Mouse (Mus musculus) stomach, postnatal 0 days (tissue): ENCODE measurements around the gene Ctsf. TPM values are rescaled to one million over a fixed set of nuclear protein-coding genes. Genes with fewer than 3 reads are reported as not detected.

Experiments
- ATAC-seq: fragments of 200-750 bp; cut with Nextera tagmentation; 2 replicates; pipeline ENCODE4 v1.8.0; 2017; ENCODE audit not compliant: low FRiP score, low TSS enrichment
- DNase-seq: peaks from one replicate; pipeline ENCODE4 v3.0.0-alpha.2; 2016; ENCODE audit warnings: low spot score
- H3K27ac ChIP-seq: fragments of 300-500 bp; sonication (generic); replicated peaks from 2 replicates; pipeline ENCODE4 v1.5.1; 2014; ENCODE audit warnings: mild to moderate bottlenecking, control low read depth
- H3K27me3 ChIP-seq: fragments of 300-500 bp; sonication (generic); 2 replicates; pipeline ENCODE4 v1.6.1; 2014; ENCODE audit warnings: low read length; ENCODE audit not compliant: control insufficient read depth, insufficient read depth
- H3K36me3 ChIP-seq: fragments of 300-500 bp; sonication (generic); 2 replicates; pipeline ENCODE4 v1.6.1; 2014; ENCODE audit warnings: low read length, mixed read lengths; ENCODE audit not compliant: control insufficient read depth, insufficient read depth
- H3K4me1 ChIP-seq: fragments of 300-500 bp; sonication (generic); replicated peaks from 2 replicates; pipeline ENCODE4 v1.6.1; 2014; ENCODE audit warnings: antibody characterized with exemption; ENCODE audit not compliant: control insufficient read depth, insufficient read depth
- H3K4me2 ChIP-seq: fragments of 300-500 bp; sonication (generic); replicated peaks from 2 replicates; pipeline ENCODE4 v1.6.1; 2014; ENCODE audit warnings: low read depth, mild to moderate bottlenecking, control low read depth, moderate library complexity
- H3K4me3 ChIP-seq: fragments of 300-500 bp; sonication (generic); 2 replicates; pipeline ENCODE4 v1.5.1; 2014; ENCODE audit warnings: low read depth, low read length, control low read depth
- H3K9ac ChIP-seq: fragments of 300-500 bp; sonication (generic); 2 replicates; pipeline ENCODE4 v1.6.1; 2014; ENCODE audit warnings: mild to moderate bottlenecking, low read length, control low read depth, mixed read lengths
- H3K9me3 ChIP-seq: fragments of 300-500 bp; sonication (generic); 2 replicates; pipeline ENCODE4 v1.6.1; 2016; ENCODE audit warnings: low read length; ENCODE audit not compliant: control insufficient read depth
- CTCF ChIP-seq: IDR thresholded peaks from 2 replicates; pipeline ENCODE4 v1.5.1; 2016; ENCODE audit warnings: antibody characterized with exemption, low read depth, mild to moderate bottlenecking, moderate library complexity
- EP300 ChIP-seq: optimal IDR thresholded peaks from 2 replicates; pipeline ENCODE3; 2016; ENCODE audit warnings: antibody characterized with exemption
- WGBS: fragments of 180-500 bp; shearing (Covaris S2); extraction: QIAGEN DNeasy Blood & Tissue Kit; methylation state at CpG from one replicate; pipeline ENCODE4 v1.1.7; 2014; 5-methylcytosine and 5-hydroxymethylcytosine counted together
- polyA plus RNA-seq: library from polyadenylated mRNA; unstranded; fragments of >200 nt; fragmentation: Nextera tagmentation; extraction: Ambion mirVana; gene quantifications from 2 replicates; pipeline ENCODE4 v1.2.1, GENCODE M21; 2015

Gene Ctsf
- polyA plus RNA-seq, 1 experiment from 2014 or later, result 24.1 TPM

GRCm38 (mm10) chr19:4908107-4908506, 53.2 kb downstream of the Ctsf start:
- 78% methylated on average over 4 of the region's 4 CpGs for whole genome bisulfite sequencing
- no peak overlapping the region for H3K9ac ChIP-seq
- no peaks in the 10 kb centered on the region for H3K27me3 ChIP-seq
- no peak overlapping the region for H3K4me3 ChIP-seq
- ATAC-seq, result no peak
- peak; percentile 38 for DNase-seq
- H3K36me3 ChIP-seq, result peaks cover 21% of the 10 kb centered on the region
- H3K27ac ChIP-seq, result no peak overlapping the region
- H3K4me2 ChIP-seq, result no peak overlapping the region
- H3K9me3 ChIP-seq, result no peaks in the 10 kb centered on the region
- peak; percentile 77 for TF ChIP-seq CTCF
- TF ChIP-seq EP300, result no peak
- 0 out of 2 replicates have a peak, but pooled peaks cover 2% of the 10 kb centered on the region for H3K4me1 ChIP-seq

DNA sequence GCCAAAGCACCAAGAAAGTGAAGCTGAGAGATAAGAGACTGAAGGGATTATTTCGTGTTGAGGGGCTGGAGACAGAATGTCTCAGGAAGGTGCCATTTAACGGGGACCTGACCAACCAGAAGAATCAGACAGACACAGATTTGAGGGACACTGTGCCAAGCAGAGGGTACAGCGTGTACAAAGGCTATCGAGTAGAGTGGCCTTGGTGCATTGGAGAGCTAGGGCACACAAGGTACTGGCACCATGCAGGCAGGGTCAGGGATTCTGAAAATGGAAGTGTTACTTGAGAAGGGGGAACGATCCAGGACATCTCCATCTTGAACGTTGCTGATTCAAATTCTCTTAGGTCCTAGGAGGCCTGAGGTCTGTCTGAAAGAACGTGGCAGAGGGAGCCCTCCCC, 54.4 kb downstream of the Ctsf start:
- no peak overlapping the region for H3K27ac ChIP-seq
- ATAC-seq (no peak), DNase-seq (no peak)
- no peak for TF ChIP-seq EP300
- TF ChIP-seq CTCF, result no peak
- no peak overlapping the region for H3K9ac ChIP-seq
- no peaks in the 10 kb centered on the region for H3K9me3 ChIP-seq
- 92% methylated on average over 7 of the region's 7 CpGs for WGBS
- H3K4me1 ChIP-seq, result 0 out of 2 replicates have a peak, but pooled peaks cover 2% of the 10 kb centered on the region
- no peak overlapping the region for H3K4me2 ChIP-seq
- H3K36me3 ChIP-seq, result peaks cover 28% of the 10 kb centered on the region
- no peaks in the 10 kb centered on the region for H3K27me3 ChIP-seq
- H3K4me3 ChIP-seq, result no peak overlapping the region

Other genes with a start within 250 kb of the Ctsf start
- 4.3 and 5.0 TPM in 2 replicates for gene Lrfn4, start 239.5 kb upstream of the Ctsf start, polyA plus RNA-seq
- gene Rce1, start 229.5 kb upstream of the Ctsf start, polyA plus RNA-seq, result 46.4 and 49.4 TPM in 2 replicates
- 1.7 and 2.3 TPM in 2 replicates for gene Gm960, start 156.5 kb upstream of the Ctsf start, polyA plus RNA-seq
- 3.5 and 3.6 TPM in 2 replicates for gene Sptbn2, start 144.0 kb upstream of the Ctsf start, polyA plus RNA-seq
- gene Rbm4b, start 98.6 kb upstream of the Ctsf start, polyA plus RNA-seq, result 17.6 and 19.3 TPM in 2 replicates
- 22.2 and 23.3 TPM in 2 replicates for gene Rbm4, start 61.2 kb upstream of the Ctsf start, polyA plus RNA-seq
- gene Gm21992, start 43.5 kb upstream of the Ctsf start, polyA plus RNA-seq, result 16.0 and 19.1 TPM in 2 replicates
- 21.9 and 24.2 TPM in 2 replicates for gene Rbm14, start 43.5 kb upstream of the Ctsf start, polyA plus RNA-seq
- 72.7 and 81.6 TPM in 2 replicates for gene Ccs, start 15.8 kb upstream of the Ctsf start, polyA plus RNA-seq
- 0.05 TPM in 1 of 2 replicates, not detected in the other for gene Ccdc87, start 15.8 kb upstream of the Ctsf start, polyA plus RNA-seq
- gene Actn3, start 22.8 kb downstream of the Ctsf start, polyA plus RNA-seq, result 1.3 and 2.3 TPM in 2 replicates
- gene Zdhhc24, start 23.5 kb downstream of the Ctsf start, polyA plus RNA-seq, result 6.4 and 7.3 TPM in 2 replicates
- gene Bbs1, start 51.5 kb downstream of the Ctsf start, polyA plus RNA-seq, result 0.85 and 0.95 TPM in 2 replicates
- gene Dpp3, start 73.2 kb downstream of the Ctsf start, polyA plus RNA-seq, result 91.0 and 94.4 TPM in 2 replicates
- gene Peli3, start 88.0 kb downstream of the Ctsf start, polyA plus RNA-seq, result 0.85 and 1.2 TPM in 2 replicates
- gene Mrpl11, start 107.0 kb downstream of the Ctsf start, polyA plus RNA-seq, result 67.9 and 78.0 TPM in 2 replicates
- gene Npas4, start 135.2 kb downstream of the Ctsf start, polyA plus RNA-seq, result 0.08 and 0.12 TPM in 2 replicates
- 1.7 and 1.8 TPM in 2 replicates for gene Slc29a2, start 168.7 kb downstream of the Ctsf start, polyA plus RNA-seq
- gene B4gat1, start 183.7 kb downstream of the Ctsf start, polyA plus RNA-seq, result 22.3 and 23.6 TPM in 2 replicates
- 0.24 and 1.1 TPM in 2 replicates for gene AC124502.3, start 183.8 kb downstream of the Ctsf start, polyA plus RNA-seq
- gene Brms1, start 186.2 kb downstream of the Ctsf start, polyA plus RNA-seq, result 42.3 and 45.6 TPM in 2 replicates
- gene Rin1, start 195.4 kb downstream of the Ctsf start, polyA plus RNA-seq, result 2.6 TPM in 2 replicates
- gene Cd248, start 212.9 kb downstream of the Ctsf start, polyA plus RNA-seq, result 31.6 and 39.5 TPM in 2 replicates
- 10.4 and 11.4 TPM in 2 replicates for gene Tmem151a, start 230.4 kb downstream of the Ctsf start, polyA plus RNA-seq
- gene Yif1a, start 233.4 kb downstream of the Ctsf start, polyA plus RNA-seq, result 128 and 131 TPM in 2 replicates
- 5.6 and 7.1 TPM in 2 replicates for gene Cnih2, start 243.4 kb downstream of the Ctsf start, polyA plus RNA-seq